In genomic region chr2:91989750-91990149, GRCm38 (mm10) we compare ENCODE assay signal across 15 mouse cellular contexts. TPM values are rescaled to one million over a fixed set of nuclear protein-coding genes. Genes with fewer than 3 reads are reported as not detected.
DNase-seq lines count a peak whose midpoint lies in the region; ATAC-seq and TF ChIP-seq lines count a peak whose summit lies in the region.
"Had no signal": no experiment of that assay in that cellular context is flagged by ENCODE, and none has a peak within 500 bp of the region (broad histone marks: within the 10 kb centered on the region; RNA-seq: fewer than 3 reads in every experiment).

No protein-coding gene starts in this region.

- H3K4me3 ChIP-seq in hindbrain, postnatal 0 days (ENCODE audit: low read length): no peak overlapping the region
- H3K4me3 ChIP-seq in hindbrain, embryonic 11.5 days (ENCODE audit: low read depth, low read length): no peak overlapping the region
- no peak overlapping the region for H3K4me3 ChIP-seq in midbrain, embryonic 11.5 days (ENCODE audit: low read depth, low read length)
- no peak overlapping the region for H3K4me3 ChIP-seq in midbrain, embryonic 14.5 days (replicated peaks; ENCODE audit: low read depth, low read length)
- no peak overlapping the region for H3K4me3 ChIP-seq in ES-E14 (ENCODE audit: insufficient read depth in 1 of 2, low read depth in 1 of 2, low read length in 2 of 2, poor library complexity in 1 of 2, severe bottlenecking in 1 of 2)
- no peak overlapping the region for H3K4me3 ChIP-seq in stomach, postnatal 0 days (ENCODE audit: low read depth, low read length)
- H3K4me3 ChIP-seq: limb, embryonic 13.5 days had no signal

- TF ChIP-seq EP300 in stomach, postnatal 0 days (optimal IDR thresholded peaks at IDR 0.05): no peak

- no peak for DNase-seq in hindbrain, postnatal 0 days (ENCODE audit: low spot score)
- no peak for DNase-seq in hindbrain, embryonic 11.5 days (ENCODE audit: low spot score)
- DNase-seq in midbrain, embryonic 11.5 days (ENCODE audit: low spot score, missing footprints): peak; percentile 56
- no peak for DNase-seq in midbrain, embryonic 14.5 days
- peak; percentile 59 for DNase-seq in ES-E14 (ENCODE audit: low read depth, low spot score)
- DNase-seq in stomach, postnatal 0 days (ENCODE audit: low spot score): no peak
- no peak for DNase-seq in urinary bladder, postnatal 25 days (ENCODE audit: low spot score)
- DNase-seq: adrenal gland, adult 8-10 months; heart, adult 11 months; kidney, adult 9 months had no signal

- no peaks in the 10 kb centered on the region for H3K36me3 ChIP-seq in hindbrain, postnatal 0 days (ENCODE audit: insufficient read depth, low read length)
- H3K36me3 ChIP-seq in hindbrain, embryonic 11.5 days (ENCODE audit: control insufficient read depth, insufficient read depth, low read length): no peaks in the 10 kb centered on the region
- no peaks in the 10 kb centered on the region for H3K36me3 ChIP-seq in midbrain, embryonic 11.5 days (ENCODE audit: control insufficient read depth, insufficient read depth, low read length)
- H3K36me3 ChIP-seq in midbrain, embryonic 14.5 days (ENCODE audit: control insufficient read depth, insufficient read depth, low read length): no peaks in the 10 kb centered on the region
- no peaks in the 10 kb centered on the region; the same call in 1 of the 2 replicates for H3K36me3 ChIP-seq in ES-E14 (ENCODE audit: control insufficient read depth, insufficient read depth, low read length, poor library complexity, severe bottlenecking)
- H3K36me3 ChIP-seq in stomach, postnatal 0 days (ENCODE audit: control insufficient read depth, insufficient read depth, low read length): peaks cover 5% of the 10 kb centered on the region

- H3K27me3 ChIP-seq in hindbrain, postnatal 0 days (ENCODE audit: insufficient read depth, low read length): no peaks in the 10 kb centered on the region
- H3K27me3 ChIP-seq in hindbrain, embryonic 11.5 days (ENCODE audit: control insufficient read depth, insufficient read depth, low read length): no peaks in the 10 kb centered on the region
- H3K27me3 ChIP-seq in midbrain, embryonic 11.5 days (ENCODE audit: control insufficient read depth, insufficient read depth, low read length): peaks cover 3% of the 10 kb centered on the region; the same call in 1 of the 2 replicates
- H3K27me3 ChIP-seq in midbrain, embryonic 14.5 days (ENCODE audit: control insufficient read depth, insufficient read depth, low read length): 0 out of 2 replicates have a peak, but pooled peaks cover 5% of the 10 kb centered on the region
- no peaks in the 10 kb centered on the region for H3K27me3 ChIP-seq in stomach, postnatal 0 days (ENCODE audit: control insufficient read depth, insufficient read depth, low read length)

- H3K27ac ChIP-seq in hindbrain, postnatal 0 days: no peak overlapping the region
- no peak overlapping the region for H3K27ac ChIP-seq in hindbrain, embryonic 11.5 days (ENCODE audit: low read depth, low read length)
- no peak overlapping the region for H3K27ac ChIP-seq in midbrain, embryonic 11.5 days (ENCODE audit: low read depth, low read length)
- H3K27ac ChIP-seq in midbrain, embryonic 14.5 days (replicated peaks; ENCODE audit: low read depth, low read length): no peak overlapping the region
- no peak overlapping the region for H3K27ac ChIP-seq in ES-E14 (ENCODE audit: insufficient read depth, low read depth, low read length, poor library complexity, severe bottlenecking)
- H3K27ac ChIP-seq in stomach, postnatal 0 days (replicated peaks): no peak overlapping the region
- H3K27ac ChIP-seq: limb, embryonic 13.5 days had no signal

- in situ Hi-C loops in ES-E14 (cut with MboI; ENCODE audit: low sequenced_read_pairs in 2 of 2, unreplicated experiment in 2 of 2): loop anchor here in 1 of 2 experiments (25.0 kb wide), 1 partner anchor 348 kb away; no protein-coding TSS in a partner anchor

- H3K9me3 ChIP-seq in hindbrain, postnatal 0 days (ENCODE audit: low read length): no peaks in the 10 kb centered on the region
- no peaks in the 10 kb centered on the region for H3K9me3 ChIP-seq in hindbrain, embryonic 11.5 days (ENCODE audit: control insufficient read depth, low read length)
- no peaks in the 10 kb centered on the region for H3K9me3 ChIP-seq in midbrain, embryonic 11.5 days (ENCODE audit: control insufficient read depth, low read length)
- no peaks in the 10 kb centered on the region for H3K9me3 ChIP-seq in midbrain, embryonic 14.5 days (ENCODE audit: control insufficient read depth, low read length)
- H3K9me3 ChIP-seq in ES-E14 (ENCODE audit: control insufficient read depth, insufficient read depth, low read depth, low read length): no peaks in the 10 kb centered on the region
- no peaks in the 10 kb centered on the region for H3K9me3 ChIP-seq in stomach, postnatal 0 days (ENCODE audit: control insufficient read depth, low read length)

- peak; percentile 54 for TF ChIP-seq CTCF in hindbrain, postnatal 0 days (IDR thresholded peaks at IDR 0.05; ENCODE audit: low read depth)
- TF ChIP-seq CTCF in stomach, postnatal 0 days (IDR thresholded peaks at IDR 0.05; ENCODE audit: low read depth): peak; percentile 64

- H3K4me2 ChIP-seq in hindbrain, postnatal 0 days (ENCODE audit: low read depth, low read length): no peak overlapping the region
- no peak overlapping the region for H3K4me2 ChIP-seq in hindbrain, embryonic 11.5 days (replicated peaks; ENCODE audit: low read depth, low read length)
- H3K4me2 ChIP-seq in midbrain, embryonic 11.5 days: no peak overlapping the region
- no peak overlapping the region for H3K4me2 ChIP-seq in midbrain, embryonic 14.5 days (ENCODE audit: low read length)
- no peak overlapping the region for H3K4me2 ChIP-seq in stomach, postnatal 0 days (replicated peaks; ENCODE audit: low read depth)
- H3K4me2 ChIP-seq: limb, embryonic 13.5 days had no signal

- H3K4me1 ChIP-seq in hindbrain, postnatal 0 days (ENCODE audit: insufficient read depth, low read length): no peaks in the 10 kb centered on the region
- H3K4me1 ChIP-seq in hindbrain, embryonic 11.5 days (replicated peaks; ENCODE audit: control insufficient read depth, insufficient read depth, low read length): no peaks in the 10 kb centered on the region; the same call in 1 of the 2 replicates
- H3K4me1 ChIP-seq in midbrain, embryonic 11.5 days (ENCODE audit: control insufficient read depth, insufficient read depth, low read length): peaks cover 4% of the 10 kb centered on the region; the same call in 1 of the 2 replicates
- peaks cover under 1% of the 10 kb centered on the region; the same call in 1 of the 2 replicates for H3K4me1 ChIP-seq in midbrain, embryonic 14.5 days (ENCODE audit: control insufficient read depth, insufficient read depth, low read length)
- peaks cover 2 to 9% of the 10 kb centered on the region in 2 experiments; a peak in 2 of 4 replicates for H3K4me1 ChIP-seq in ES-E14 (ENCODE audit: control insufficient read depth in 2 of 2, insufficient read depth in 2 of 2, low read length in 2 of 2, poor library complexity in 1 of 2)
- H3K4me1 ChIP-seq in stomach, postnatal 0 days (replicated peaks; ENCODE audit: control insufficient read depth, insufficient read depth): no peaks in the 10 kb centered on the region

- ATAC-seq in hindbrain, postnatal 0 days: no peak
- no peak for ATAC-seq in hindbrain, embryonic 11.5 days (ENCODE audit: low FRiP score)
- no peak for ATAC-seq in midbrain, embryonic 11.5 days (ENCODE audit: low FRiP score)
- ATAC-seq in midbrain, embryonic 14.5 days (ENCODE audit: low FRiP score, low TSS enrichment): no peak
- ATAC-seq in stomach, postnatal 0 days (ENCODE audit: low FRiP score, low TSS enrichment): no peak
- ATAC-seq: forebrain, embryonic 16.5 days had no signal

- no peak overlapping the region for H3K9ac ChIP-seq in hindbrain, postnatal 0 days (replicated peaks; ENCODE audit: low read length)
- H3K9ac ChIP-seq in hindbrain, embryonic 11.5 days (ENCODE audit: low read depth, low read length): no peak overlapping the region
- no peak overlapping the region for H3K9ac ChIP-seq in midbrain, embryonic 11.5 days (ENCODE audit: low read length)
- H3K9ac ChIP-seq in midbrain, embryonic 14.5 days (replicated peaks; ENCODE audit: low read length): no peak overlapping the region
- H3K9ac ChIP-seq in ES-E14 (ENCODE audit: insufficient read depth, low read depth, low read length, poor library complexity, severe bottlenecking): no peak overlapping the region
- no peak overlapping the region for H3K9ac ChIP-seq in stomach, postnatal 0 days (ENCODE audit: low read length)
- H3K9ac ChIP-seq: limb, embryonic 13.5 days had no signal

RNA-seq across cellular contexts. Expression of gene Dgkz, which starts 14.1 kb away (rescaled TPM):
- total RNA-seq in hindbrain, postnatal 0 days (2014; rRNA removed): 150 and 163 TPM in 2 replicates
- 40.7 and 41.2 TPM in 2 replicates for polyA plus RNA-seq in hindbrain, postnatal 0 days (2015; fragmentation: Nextera tagmentation; extraction: Ambion mirVana)
- 24.1 and 28.9 TPM in 2 replicates for polyA plus RNA-seq in hindbrain, embryonic 11.5 days (2014; fragmentation: Nextera tagmentation; extraction: Ambion mirVana)
- 19.2 and 23.7 TPM in 2 replicates for polyA plus RNA-seq in midbrain, embryonic 11.5 days (2014; fragmentation: Nextera tagmentation; extraction: Ambion mirVana)
- polyA plus RNA-seq in midbrain, embryonic 14.5 days (2014; fragmentation: Nextera tagmentation; extraction: Ambion mirVana): 27.5 and 32.0 TPM in 2 replicates
- 47.0 and 59.0 TPM in 2 replicates for total RNA-seq in ES-E14 (2012; rRNA removed)
- 18.6 and 23.2 TPM in 2 replicates for polyA plus RNA-seq in stomach, postnatal 0 days (2015; fragmentation: Nextera tagmentation; extraction: Ambion mirVana)

RNA-seq across cellular contexts. Expression of gene Creb3l1, which starts 34.6 kb away (rescaled TPM):
- total RNA-seq in hindbrain, postnatal 0 days (2014; rRNA removed): 3.4 and 3.5 TPM in 2 replicates
- polyA plus RNA-seq in hindbrain, postnatal 0 days (2015; fragmentation: Nextera tagmentation; extraction: Ambion mirVana): 3.2 and 3.5 TPM in 2 replicates
- 2.0 and 2.2 TPM in 2 replicates for polyA plus RNA-seq in hindbrain, embryonic 11.5 days (2014; fragmentation: Nextera tagmentation; extraction: Ambion mirVana)
- polyA plus RNA-seq in midbrain, embryonic 11.5 days (2014; fragmentation: Nextera tagmentation; extraction: Ambion mirVana): 2.0 and 2.1 TPM in 2 replicates
- 0.69 and 2.0 TPM in 2 replicates for polyA plus RNA-seq in midbrain, embryonic 14.5 days (2014; fragmentation: Nextera tagmentation; extraction: Ambion mirVana)
- 4.4 and 5.4 TPM in 2 replicates for total RNA-seq in ES-E14 (2012; rRNA removed)
- 13.2 and 15.6 TPM in 2 replicates for polyA plus RNA-seq in stomach, postnatal 0 days (2015; fragmentation: Nextera tagmentation; extraction: Ambion mirVana)
- total RNA-seq: hematopoietic stem cell, adult 5-6 weeks had no signal

RNA-seq across cellular contexts. Expression of gene Gm9821, which starts 44.2 kb away (rescaled TPM):
- total RNA-seq in hindbrain, postnatal 0 days (2014; rRNA removed): not detected in 2 replicates
- polyA plus RNA-seq in hindbrain, postnatal 0 days (2015; fragmentation: Nextera tagmentation; extraction: Ambion mirVana): 0.08 TPM in 1 of 2 replicates, not detected in the other
- polyA plus RNA-seq in hindbrain, embryonic 11.5 days (2014; fragmentation: Nextera tagmentation; extraction: Ambion mirVana): 0.27 and 0.37 TPM in 2 replicates
- 0.25 TPM in 1 of 2 replicates, not detected in the other for polyA plus RNA-seq in midbrain, embryonic 11.5 days (2014; fragmentation: Nextera tagmentation; extraction: Ambion mirVana)
- polyA plus RNA-seq in midbrain, embryonic 14.5 days (2014; fragmentation: Nextera tagmentation; extraction: Ambion mirVana): 0.14 and 0.26 TPM in 2 replicates
- total RNA-seq in ES-E14 (2012; rRNA removed): 0.18 and 0.79 TPM in 2 replicates
- 0.13 and 0.15 TPM in 2 replicates for polyA plus RNA-seq in stomach, postnatal 0 days (2015; fragmentation: Nextera tagmentation; extraction: Ambion mirVana)
- total RNA-seq: adrenal gland, adult 8-10 months; layer of hippocampus, postnatal 10 days had no signal

RNA-seq across cellular contexts. Expression of gene Mdk, which starts 57.7 kb away (rescaled TPM):
- total RNA-seq in hindbrain, postnatal 0 days (2014; rRNA removed): 54.9 and 78.4 TPM in 2 replicates
- 167 and 171 TPM in 2 replicates for polyA plus RNA-seq in hindbrain, postnatal 0 days (2015; fragmentation: Nextera tagmentation; extraction: Ambion mirVana)
- polyA plus RNA-seq in hindbrain, embryonic 11.5 days (2014; fragmentation: Nextera tagmentation; extraction: Ambion mirVana): 960 and 984 TPM in 2 replicates
- 926 and 968 TPM in 2 replicates for polyA plus RNA-seq in midbrain, embryonic 11.5 days (2014; fragmentation: Nextera tagmentation; extraction: Ambion mirVana)
- 131 and 196 TPM in 2 replicates for polyA plus RNA-seq in midbrain, embryonic 14.5 days (2014; fragmentation: Nextera tagmentation; extraction: Ambion mirVana)
- 345 and 362 TPM in 2 replicates for total RNA-seq in ES-E14 (2012; rRNA removed)
- 157 and 170 TPM in 2 replicates for polyA plus RNA-seq in stomach, postnatal 0 days (2015; fragmentation: Nextera tagmentation; extraction: Ambion mirVana)
- total RNA-seq: common myeloid progenitor, adult 5-6 weeks; hematopoietic stem cell, adult 5-6 weeks had no signal

Comparison
In these comparisons a context has a peak if more than half of its experiments do, and no peak if none do; other contexts are left out.
1. DNase-seq: peak in midbrain, embryonic 11.5 days (single experiment) and ES-E14 (single experiment); none in hindbrain, postnatal 0 days (single experiment), hindbrain, embryonic 11.5 days (single experiment), midbrain, embryonic 14.5 days (single experiment), stomach, postnatal 0 days (single experiment) and urinary bladder, postnatal 25 days (single experiment).